Mouse (Mus musculus) liver, embryonic 14.5 days (tissue): ENCODE data around the gene Stau1.

Source experiments
- CTCF ChIP-seq: IDR thresholded peaks from 2 replicates; pipeline ENCODE4 v1.5.1; 2016; ENCODE audit warnings: antibody characterized with exemption, low read depth, control low read depth
- EP300 ChIP-seq: IDR thresholded peaks from 2 replicates; pipeline ENCODE4 v1.6.1; 2016; ENCODE audit warnings: antibody characterized with exemption, low read depth

DNA sequence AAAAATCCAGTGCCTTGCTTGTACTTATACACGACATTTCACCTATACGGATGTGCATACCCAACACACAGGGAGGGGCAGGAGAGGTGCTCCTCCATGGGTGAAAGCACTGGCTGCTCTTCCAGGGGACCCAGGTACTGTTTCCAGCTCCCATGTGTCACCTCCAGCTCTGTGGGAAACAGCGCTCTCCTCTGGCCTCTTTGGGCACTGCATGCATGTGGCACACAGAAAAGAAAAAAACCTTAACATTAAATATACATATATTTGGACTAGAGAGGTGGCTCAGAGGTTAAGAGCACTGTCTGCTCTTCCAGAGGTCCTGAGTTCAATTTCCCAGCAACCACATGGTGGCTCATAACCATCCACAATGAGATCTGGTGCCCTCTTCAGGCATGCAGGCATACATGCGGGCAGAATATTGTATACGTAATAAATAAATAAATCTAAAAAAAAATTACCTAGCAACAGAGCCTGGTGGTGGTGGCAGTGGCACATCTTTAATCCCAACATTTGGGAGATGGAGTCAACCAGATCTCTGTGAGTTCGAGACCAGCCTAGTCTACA lies 92.3 kb downstream of the Stau1 start:
- TF ChIP-seq EP300 = no peak
- peak; percentile 28 for TF ChIP-seq CTCF
